Mouse (Mus musculus) lung, adult 18-20 months (tissue): ENCODE measurements around the gene Csf2rb.

Source experiments
- DNase-seq, 2 experiments: peaks; one replicate each; pipeline ENCODE4 v3.0.0; 2022; ENCODE audit warnings: mixed read lengths in 2 of 2

Csf2rb gene

GRCm38 (mm10) chr15:78380208-78380607, 54.7 kb downstream of the Csf2rb start:
- DNase-seq, result no peak

DNA sequence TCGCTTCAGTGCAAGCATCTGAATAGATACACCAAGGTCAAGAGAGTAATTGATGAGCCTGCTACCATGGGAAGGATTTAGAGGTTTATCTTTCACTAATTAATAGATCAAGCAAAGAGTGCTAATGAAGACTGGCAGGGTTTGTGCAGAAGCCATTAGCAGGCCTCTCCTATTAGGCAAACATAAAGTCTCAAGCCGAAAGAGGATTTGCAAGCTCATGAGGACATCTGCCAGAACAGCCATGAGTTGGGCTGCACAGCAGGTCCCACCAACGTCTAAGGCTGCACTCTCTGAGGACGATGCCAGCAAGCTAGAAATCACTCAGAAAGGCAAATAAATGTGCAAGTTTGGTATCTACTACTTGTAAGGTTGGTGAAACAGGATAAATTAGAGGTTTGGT, 55.2 kb downstream of the Csf2rb start:
- no peak for DNase-seq

DNA sequence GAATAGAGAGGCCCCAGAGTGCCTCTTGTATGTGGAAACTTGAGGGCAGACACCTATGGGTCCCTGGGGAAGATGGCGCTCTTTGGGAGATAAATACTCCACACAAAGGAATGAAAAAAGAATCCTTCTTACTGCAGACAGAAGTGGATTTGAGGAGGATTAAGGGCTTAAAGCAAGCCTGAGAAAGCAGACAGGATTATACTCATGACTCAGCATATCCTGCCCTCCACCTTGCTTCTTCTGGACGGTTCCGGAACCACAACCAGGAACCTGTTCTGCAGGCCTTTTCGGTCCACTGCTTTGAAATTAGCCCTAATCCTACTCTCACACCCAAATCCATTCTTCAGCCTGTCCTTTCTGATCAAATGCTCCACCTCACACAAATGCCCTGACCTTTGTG, 56.6 kb downstream of the Csf2rb start:
- no peak for DNase-seq

DNA sequence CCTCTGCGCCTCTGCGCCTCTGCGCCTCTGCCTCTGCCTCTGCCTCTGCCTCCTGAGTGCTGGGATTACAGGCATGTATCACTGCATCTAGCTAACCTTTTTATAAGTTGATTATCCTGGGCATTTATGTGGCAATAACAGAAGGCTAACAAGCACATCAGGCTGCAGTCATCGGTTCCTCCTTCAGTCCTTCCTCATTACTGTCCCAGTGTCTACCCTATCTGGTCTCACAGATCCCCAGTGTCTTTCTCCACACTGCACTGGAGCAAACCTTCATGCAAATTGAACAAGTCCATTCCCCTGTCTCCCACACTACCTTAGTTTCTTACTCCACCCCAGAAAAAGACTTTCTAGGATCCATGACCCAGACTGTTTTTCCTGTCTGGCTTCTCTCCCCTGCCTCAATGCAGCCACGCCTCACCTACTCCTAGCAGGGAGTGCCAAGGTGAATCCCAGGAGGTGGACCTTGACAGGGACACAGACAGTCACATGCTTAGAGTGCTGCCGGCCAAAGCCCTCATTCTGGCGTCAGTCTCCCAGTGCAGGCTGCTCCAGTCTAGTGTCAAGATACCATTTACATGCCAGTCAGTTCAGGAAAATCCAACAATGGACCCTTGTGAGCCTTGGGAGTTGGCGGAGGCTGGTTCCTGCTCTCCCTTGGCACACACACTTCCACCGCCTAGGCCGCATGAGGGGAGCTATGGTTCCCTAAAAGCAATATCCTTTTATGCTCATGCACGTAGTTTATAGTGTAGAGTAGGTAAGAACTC, 58.1 kb downstream of the Csf2rb start:
- DNase-seq, result no peak

DNA sequence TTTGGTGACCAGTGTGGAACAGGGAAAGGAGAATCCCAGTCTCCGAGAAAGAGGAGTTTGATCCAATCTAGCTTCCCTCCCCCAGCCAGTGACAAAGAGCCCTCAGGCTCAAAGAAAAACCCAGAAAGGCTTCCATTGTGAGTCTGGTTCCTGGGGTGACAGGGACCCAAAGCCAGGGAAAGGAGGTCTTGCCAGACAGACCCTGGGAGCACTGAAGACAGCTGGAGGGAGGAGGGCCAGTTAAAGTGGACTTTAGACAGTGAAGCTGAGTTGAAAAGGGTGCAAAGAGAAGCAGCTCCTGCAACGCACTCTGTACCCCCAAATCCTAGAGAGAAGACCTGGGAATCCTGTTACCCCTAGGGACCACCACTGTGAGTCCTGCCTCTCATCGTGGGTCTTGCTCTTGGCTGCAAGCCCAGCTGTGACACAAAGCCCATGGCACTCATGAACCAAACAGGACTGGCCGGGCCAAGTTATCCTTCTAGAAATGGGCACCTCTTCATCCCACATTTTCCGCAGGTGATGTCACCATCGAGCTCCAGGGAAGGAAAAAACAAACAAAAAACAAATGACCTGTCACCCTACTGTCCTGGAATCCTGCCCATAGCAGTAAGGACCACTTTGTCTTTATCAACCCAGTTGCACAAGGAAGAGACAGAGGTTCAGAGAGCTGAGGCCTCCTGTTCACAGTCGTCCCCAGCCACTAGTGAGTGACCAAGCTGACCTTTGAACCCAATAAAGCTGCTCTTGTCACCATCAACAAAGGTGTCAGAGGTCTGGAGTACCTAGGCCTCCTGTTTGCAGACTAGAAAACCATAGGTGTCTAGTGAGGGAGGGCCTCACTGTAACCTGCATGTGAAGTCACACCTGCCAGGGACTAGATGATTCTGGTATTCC, 58.9 kb downstream of the Csf2rb start:
- no peak for DNase-seq

DNA sequence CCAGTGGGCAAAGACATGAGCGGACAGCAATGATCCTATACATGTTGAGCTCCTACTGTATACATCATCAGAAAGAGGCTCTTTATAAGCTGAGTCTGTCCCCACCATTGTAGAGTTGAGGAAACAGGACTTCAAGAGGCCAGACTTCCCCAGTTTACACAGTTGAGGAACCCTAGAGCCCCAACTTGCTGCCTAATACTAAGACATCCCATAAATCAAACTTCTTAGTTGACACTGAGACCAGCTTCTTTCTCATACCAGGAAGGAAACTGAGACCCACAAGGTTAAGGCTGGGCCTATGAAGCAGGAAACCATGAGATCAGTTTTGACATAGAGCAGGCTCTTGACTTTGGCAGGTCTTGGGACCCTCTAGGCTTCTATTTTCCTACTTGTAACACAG, 60.0 kb downstream of the Csf2rb start:
- no peak for DNase-seq

DNA sequence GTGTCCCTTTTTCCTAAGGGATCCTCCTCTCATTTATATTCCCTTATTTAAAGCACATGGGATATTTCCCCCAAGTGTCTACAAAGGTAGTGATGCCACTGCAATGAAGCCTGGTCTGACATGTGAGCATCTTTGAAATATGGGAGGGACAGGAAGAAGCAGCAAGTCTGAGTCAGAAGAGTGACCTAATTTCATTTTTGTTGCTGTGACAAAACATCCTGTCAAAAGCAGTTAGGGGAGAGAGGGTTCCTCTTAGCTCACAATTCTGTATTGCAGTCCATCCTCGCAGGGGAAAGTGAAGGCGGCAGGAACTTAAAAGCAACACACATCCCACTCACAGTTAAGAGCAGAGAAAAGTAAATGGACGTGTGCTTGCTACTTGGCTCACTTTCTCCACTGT, 65.3 kb downstream of the Csf2rb start:
- DNase-seq, result no peak

GRCm38 (mm10) chr15:78395478-78395962, 70.0 kb downstream of the Csf2rb start, which contains the start of gene Tex33:
Tex33 (minus strand) TSS chr15:78395912.
- no peak for DNase-seq

DNA sequence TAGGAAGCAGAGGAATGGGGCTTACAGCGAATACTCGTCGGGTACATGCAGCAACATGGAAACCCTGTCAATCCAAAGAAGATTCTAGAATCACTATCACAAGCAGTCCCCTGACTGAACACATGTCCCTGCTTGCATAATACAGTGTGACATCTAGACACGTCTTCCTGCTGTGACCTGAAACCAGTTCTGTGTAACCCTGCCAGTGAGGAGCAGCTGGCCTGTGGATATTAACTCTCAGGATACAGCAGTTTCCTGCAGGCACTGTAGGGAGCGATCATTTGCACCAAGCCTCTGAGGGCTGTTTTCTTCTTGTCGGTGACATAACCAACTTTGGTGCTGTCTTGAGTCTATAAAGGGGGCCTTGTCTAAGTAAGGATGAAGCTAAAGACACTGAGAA, 75.8 kb downstream of the Csf2rb start:
- DNase-seq, result no peak

- DNase-seq, result peak; percentile 72 to 80
Observed at GRCm38 (mm10) chr15:78401921-78402320, 76.4 kb downstream of the Csf2rb start.

- DNase-seq, result peak; percentile 91 to 94
Observed at GRCm38 (mm10) chr15:78402423-78402822, 76.9 kb downstream of the Csf2rb start.

- DNase-seq, result peak; percentile 48 to 61
Observed at GRCm38 (mm10) chr15:78403301-78403741, 77.8 kb downstream of the Csf2rb start.
